Comparison of ENCODE assay signal across 38 mouse cellular contexts in genomic region chr3:107929731-107930130, GRCm38 (mm10). TPM values are rescaled to one million over a fixed set of nuclear protein-coding genes. Genes with fewer than 3 reads are reported as not detected.
"Had no signal": no experiment of that assay in that cellular context is flagged by ENCODE, and none has a peak within 500 bp of the region (broad histone marks: within the 10 kb centered on the region; RNA-seq: fewer than 3 reads in every experiment).

No protein-coding gene starts in this region.

- H3K36me3 ChIP-seq: embryonic facial prominence, embryonic 10.5 days; embryonic facial prominence, embryonic 12.5 days; embryonic facial prominence, embryonic 13.5 days; embryonic facial prominence, embryonic 15.5 days; forebrain, embryonic 10.5 days; forebrain, embryonic 12.5 days; forebrain, embryonic 15.5 days had no signal

- ATAC-seq: forebrain, embryonic 13.5 days; forebrain, embryonic 14.5 days; forebrain, embryonic 15.5 days; forebrain, embryonic 16.5 days; forebrain, postnatal 0 days had no signal

- H3K4me2 ChIP-seq: embryonic facial prominence, embryonic 12.5 days; embryonic facial prominence, embryonic 13.5 days; embryonic facial prominence, embryonic 15.5 days; forebrain, embryonic 12.5 days; forebrain, embryonic 13.5 days; forebrain, embryonic 15.5 days had no signal

- H3K9ac ChIP-seq: embryonic facial prominence, embryonic 12.5 days; embryonic facial prominence, embryonic 13.5 days; embryonic facial prominence, embryonic 15.5 days; forebrain, embryonic 12.5 days; forebrain, embryonic 13.5 days; forebrain, embryonic 15.5 days; forebrain, postnatal 0 days had no signal

- H3K9me3 ChIP-seq: embryonic facial prominence, embryonic 10.5 days; embryonic facial prominence, embryonic 12.5 days; embryonic facial prominence, embryonic 13.5 days; embryonic facial prominence, embryonic 15.5 days; forebrain, embryonic 10.5 days; forebrain, embryonic 12.5 days; forebrain, embryonic 13.5 days; forebrain, embryonic 15.5 days had no signal

- H3K4me3 ChIP-seq: embryonic facial prominence, embryonic 10.5 days; embryonic facial prominence, embryonic 12.5 days; embryonic facial prominence, embryonic 13.5 days; embryonic facial prominence, embryonic 15.5 days; erythroblast, embryonic 14.5 days; forebrain, embryonic 10.5 days; forebrain, embryonic 12.5 days; forebrain, embryonic 13.5 days; forebrain, embryonic 15.5 days; gastrocnemius, adult 2 months had no signal

- H3K27ac ChIP-seq: embryonic facial prominence, embryonic 10.5 days; embryonic facial prominence, embryonic 12.5 days; embryonic facial prominence, embryonic 13.5 days; embryonic facial prominence, embryonic 15.5 days; forebrain, embryonic 10.5 days; forebrain, embryonic 12.5 days; forebrain, embryonic 13.5 days; forebrain, embryonic 15.5 days; gastrocnemius, adult 2 months had no signal

- H3K27me3 ChIP-seq: embryonic facial prominence, embryonic 12.5 days; embryonic facial prominence, embryonic 13.5 days; embryonic facial prominence, embryonic 15.5 days; forebrain, embryonic 13.5 days; forebrain, embryonic 15.5 days had no signal

- DNase-seq: cerebellum, adult 18-20 months; cerebellum, adult 2 months; cerebellum, adult 8-10 months; cerebellum, adult 9-10 months; cerebellum, adult 9-11 months; cerebellum, postnatal 10 days; cerebellum, postnatal 14 days; cerebellum, postnatal 25 days; cerebellum, postnatal 36 days; embryo, embryonic 11 days; forebrain, postnatal 0 days; gastrocnemius, adult 2 months; gastrocnemius, postnatal 10 days; gastrocnemius, postnatal 14 days; gastrocnemius, postnatal 25 days; gastrocnemius, postnatal 36 days; heart, adult 11 months had no signal

RNA-seq across cellular contexts. Expression of gene Gstm7, which starts 1.9 kb away (rescaled TPM):
- polyA plus RNA-seq: erythroblast, embryonic 14.5 days had no signal

RNA-seq across cellular contexts. Expression of gene Gstm6, which starts 13.8 kb away (rescaled TPM):
- total RNA-seq: common myeloid progenitor, adult 5-6 weeks; granulocyte monocyte progenitor cell, adult 5-6 weeks had no signal
- polyA plus RNA-seq: erythroblast, embryonic 14.5 days had no signal

RNA-seq across cellular contexts. Expression of gene Gstm3, which starts 39.4 kb away (rescaled TPM):
- total RNA-seq: common myeloid progenitor, adult 5-6 weeks; forebrain, postnatal 0 days; gastrocnemius, adult 18-20 months; gastrocnemius, adult 2 months; gastrocnemius, adult 8-10 months; gastrocnemius, postnatal 10 days; gastrocnemius, postnatal 14 days; gastrocnemius, postnatal 25 days; gastrocnemius, postnatal 36 days; gastrocnemius, postnatal 4 days; granulocyte monocyte progenitor cell, adult 5-6 weeks had no signal
- polyA plus RNA-seq: cerebellum, adult 2 months; cortical plate, adult 2 months; embryonic facial prominence, embryonic 10.5 days; embryonic facial prominence, embryonic 11.5 days; embryonic facial prominence, embryonic 12.5 days; embryonic facial prominence, embryonic 13.5 days; embryonic facial prominence, embryonic 15.5 days; forebrain, embryonic 10.5 days; forebrain, embryonic 11.5 days; forebrain, embryonic 12.5 days; forebrain, embryonic 14.5 days; forebrain, embryonic 15.5 days; forebrain, embryonic 16.5 days; forebrain, postnatal 0 days; frontal cortex, adult 2 months had no signal

RNA-seq across cellular contexts. Expression of gene Eps8l3, which starts 52.7 kb away (rescaled TPM):
- total RNA-seq: common myeloid progenitor, adult 5-6 weeks; forebrain, postnatal 0 days; gastrocnemius, adult 18-20 months; gastrocnemius, adult 2 months; gastrocnemius, adult 8-10 months; gastrocnemius, postnatal 10 days; gastrocnemius, postnatal 14 days; gastrocnemius, postnatal 25 days; gastrocnemius, postnatal 36 days; gastrocnemius, postnatal 4 days; granulocyte monocyte progenitor cell, adult 5-6 weeks had no signal
- polyA plus RNA-seq: cortical plate, adult 2 months; embryonic facial prominence, embryonic 10.5 days; embryonic facial prominence, embryonic 11.5 days; embryonic facial prominence, embryonic 12.5 days; embryonic facial prominence, embryonic 13.5 days; embryonic facial prominence, embryonic 14.5 days; embryonic facial prominence, embryonic 15.5 days; erythroblast, embryonic 14.5 days; forebrain, embryonic 10.5 days; forebrain, embryonic 11.5 days; forebrain, embryonic 12.5 days; forebrain, embryonic 13.5 days; forebrain, embryonic 14.5 days; forebrain, embryonic 15.5 days; forebrain, embryonic 16.5 days; forebrain, postnatal 0 days; frontal cortex, adult 2 months had no signal
